Mouse (Mus musculus): ENCODE results near the gene Cym. TPM values are rescaled to one million over a fixed set of nuclear protein-coding genes. Genes with fewer than 3 reads are reported as not detected.

The Cym gene
- total and polyA plus RNA-seq, 2 experiments from 2014 or later: not detected

DNA sequence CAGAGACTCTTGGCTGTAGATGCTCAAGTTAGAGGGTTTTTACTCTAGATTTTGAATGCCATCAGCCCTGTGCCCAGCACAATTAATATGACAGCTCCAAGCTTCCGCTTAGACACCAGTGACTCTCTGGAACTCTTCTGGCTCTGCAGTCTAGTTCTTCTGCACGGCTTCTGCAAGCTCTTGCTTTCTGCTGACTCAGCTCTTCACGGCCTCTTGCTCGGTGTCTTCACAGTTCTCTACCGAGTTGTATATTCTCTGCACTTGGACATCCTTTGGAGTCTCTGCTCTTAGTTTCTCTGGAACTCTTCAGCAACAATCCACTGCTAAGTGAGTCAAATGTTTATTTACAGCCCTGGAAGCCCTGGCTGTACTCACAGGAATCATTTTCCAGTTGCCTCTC, 32.4 kb upstream of the Cym start:
- no peak overlapping the region for H3K4me2 ChIP-seq (ENCODE audit: low read depth)
- H3K27me3 ChIP-seq (ENCODE audit: insufficient read depth, low read length): no peaks in the 10 kb centered on the region
- no peaks in the 10 kb centered on the region for H3K4me1 ChIP-seq (ENCODE audit: insufficient read depth)
- no peak overlapping the region for H3K9ac ChIP-seq
- H3K36me3 ChIP-seq (ENCODE audit: insufficient read depth): no peaks in the 10 kb centered on the region
- H3K9me3 ChIP-seq (ENCODE audit: low read length): no peaks in the 10 kb centered on the region
- DNase-seq (no peak), ATAC-seq (no peak)
- H3K27ac ChIP-seq (ENCODE audit: low read depth, low read length): no peak overlapping the region
- 86% methylated on average over 5 of the region's 5 CpGs for WGBS
- no peak for TF ChIP-seq CTCF (IDR thresholded peaks at IDR 0.05; ENCODE audit: low read depth)
- H3K4me3 ChIP-seq (ENCODE audit: low read depth, low read length): no peak overlapping the region

DNA sequence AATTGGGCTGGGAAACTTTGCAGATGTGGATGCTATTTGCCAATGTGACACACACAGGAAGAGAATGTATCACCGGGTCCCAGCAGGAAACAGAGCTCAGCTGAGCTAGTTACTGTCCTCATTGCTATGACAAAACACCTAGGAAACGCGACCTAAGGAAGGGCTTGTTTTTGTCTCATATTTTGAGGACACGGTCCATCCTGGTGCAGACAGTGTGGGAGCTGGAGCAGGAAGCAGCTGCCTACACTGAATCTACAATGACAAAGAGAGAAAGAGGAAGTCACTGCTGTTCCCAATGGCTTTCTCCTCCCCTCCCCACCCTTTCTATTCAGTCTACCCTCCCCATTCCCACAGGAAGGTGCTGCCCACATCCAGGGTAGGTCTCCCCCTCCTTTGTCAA, 30.5 kb upstream of the Cym start:
- Histone ChIP-seq H3K4me3 (ENCODE audit: low read depth, low read length) (no peak overlapping the region), H3K9me3 (ENCODE audit: low read length) (no peaks in the 10 kb centered on the region), H3K27ac (ENCODE audit: low read depth, low read length) (no peak overlapping the region), H3K27me3 (ENCODE audit: insufficient read depth, low read length) (no peaks in the 10 kb centered on the region), H3K4me1 (ENCODE audit: insufficient read depth) (no peaks in the 10 kb centered on the region), H3K36me3 (ENCODE audit: insufficient read depth) (no peaks in the 10 kb centered on the region), H3K4me2 (ENCODE audit: low read depth) (no peak overlapping the region), H3K9ac (no peak overlapping the region)
- 79% methylated on average over 4 of the region's 4 CpGs for WGBS
- DNase-seq: no peak
- ATAC-seq: no peak
- no peak for TF ChIP-seq CTCF (IDR thresholded peaks at IDR 0.05; ENCODE audit: low read depth)

DNA sequence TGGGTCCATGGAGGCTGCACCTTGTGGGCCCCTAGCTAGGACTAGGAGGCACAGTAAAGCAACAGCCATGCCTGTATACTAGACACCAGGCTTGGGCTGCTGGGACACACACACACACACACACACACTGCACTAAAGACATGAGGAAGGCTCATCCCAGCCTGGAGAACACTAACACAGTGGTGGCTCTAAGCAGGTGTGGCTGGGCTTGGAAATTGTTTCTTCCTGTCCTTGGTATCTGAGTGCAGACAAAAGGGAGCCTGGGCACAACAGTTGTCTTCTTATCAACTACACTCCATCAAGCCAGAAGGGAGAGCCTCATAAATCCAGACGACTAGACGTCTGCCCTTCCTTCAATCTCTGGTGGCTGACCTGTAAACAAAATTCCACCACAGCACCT, 28.8 kb upstream of the Cym start:
- Histone ChIP-seq H3K4me2 (ENCODE audit: low read depth) (no peak overlapping the region), H3K9ac (no peak overlapping the region), H3K9me3 (ENCODE audit: low read length) (no peaks in the 10 kb centered on the region), H3K27me3 (ENCODE audit: insufficient read depth, low read length) (no peaks in the 10 kb centered on the region), H3K27ac (ENCODE audit: low read depth, low read length) (no peak overlapping the region), H3K4me3 (ENCODE audit: low read depth, low read length) (no peak overlapping the region), H3K4me1 (ENCODE audit: insufficient read depth) (no peaks in the 10 kb centered on the region), H3K36me3 (ENCODE audit: insufficient read depth) (no peaks in the 10 kb centered on the region)
- no peak for ATAC-seq
- whole genome bisulfite sequencing: 80% methylated on average over 2 of the region's 2 CpGs
- no peak for DNase-seq
- no peak for TF ChIP-seq CTCF (IDR thresholded peaks at IDR 0.05; ENCODE audit: low read depth)

DNA sequence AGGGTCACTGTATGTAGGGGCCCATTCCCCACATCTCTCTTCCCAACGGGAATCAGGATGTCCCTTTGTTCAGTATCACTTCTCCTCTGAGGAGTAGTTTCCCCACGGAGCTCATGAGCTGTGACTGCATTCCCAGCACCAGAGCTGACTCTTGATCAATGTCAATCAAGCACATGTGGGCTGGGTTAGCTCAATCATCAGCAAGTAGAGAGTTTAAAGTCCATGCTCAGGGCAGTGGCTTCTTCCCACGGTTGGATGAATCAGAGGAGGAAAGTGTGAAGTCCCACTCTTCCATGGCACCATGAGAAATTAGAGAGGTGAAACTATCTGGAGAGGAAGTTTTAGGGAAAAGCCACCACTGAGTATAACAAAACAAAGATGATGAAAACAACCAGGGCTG, 27.5 kb upstream of the Cym start:
- no peak for ATAC-seq
- WGBS: 65% methylated on average over 3 of the region's 3 CpGs
- TF ChIP-seq CTCF (IDR thresholded peaks at IDR 0.05; ENCODE audit: low read depth): no peak

DNA sequence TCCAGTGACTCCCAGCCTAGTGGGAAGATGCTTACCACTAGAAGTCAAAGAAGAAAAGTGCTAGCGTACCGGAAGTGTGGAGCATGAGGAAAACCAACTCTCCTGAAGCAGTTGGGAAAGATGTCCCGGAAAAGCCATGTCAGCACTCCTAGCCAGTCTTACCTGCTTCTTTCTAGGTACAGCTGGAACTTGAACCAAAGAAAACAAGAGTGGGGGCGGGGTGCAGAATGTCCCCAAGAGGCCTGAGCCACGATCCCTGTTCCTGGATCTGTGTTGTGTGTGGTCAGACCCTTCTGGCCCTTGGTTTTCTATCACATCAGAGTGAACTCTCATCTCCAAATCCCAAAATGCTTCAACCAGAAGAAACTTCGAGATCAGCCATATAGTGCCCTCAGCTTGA, 25.3 kb upstream of the Cym start:
- H3K9me3 ChIP-seq (ENCODE audit: low read length): no peaks in the 10 kb centered on the region
- no peak overlapping the region for H3K27ac ChIP-seq (ENCODE audit: low read depth, low read length)
- TF ChIP-seq CTCF (IDR thresholded peaks at IDR 0.05; ENCODE audit: low read depth): no peak
- H3K4me3 ChIP-seq (ENCODE audit: low read depth, low read length): no peak overlapping the region
- DNase-seq: no peak
- no peak for ATAC-seq
- no peaks in the 10 kb centered on the region for H3K4me1 ChIP-seq (ENCODE audit: insufficient read depth)
- H3K9ac ChIP-seq: no peak overlapping the region
- no peaks in the 10 kb centered on the region for H3K36me3 ChIP-seq (ENCODE audit: insufficient read depth)
- no peaks in the 10 kb centered on the region for H3K27me3 ChIP-seq (ENCODE audit: insufficient read depth, low read length)
- 77% methylated on average over 6 of the region's 6 CpGs for WGBS
- no peak overlapping the region for H3K4me2 ChIP-seq (ENCODE audit: low read depth)

More for the DNA sequence above, 27.5 kb upstream of the Cym start:
- Histone ChIP-seq H3K27ac (ENCODE audit: low read depth, low read length) (no peak overlapping the region), H3K9ac (no peak overlapping the region), H3K4me2 (ENCODE audit: low read depth) (no peak overlapping the region), H3K4me3 (ENCODE audit: low read depth, low read length) (no peak overlapping the region), H3K36me3 (ENCODE audit: insufficient read depth) (no peaks in the 10 kb centered on the region), H3K9me3 (ENCODE audit: low read length) (no peaks in the 10 kb centered on the region), H3K4me1 (ENCODE audit: insufficient read depth) (no peaks in the 10 kb centered on the region), H3K27me3 (ENCODE audit: insufficient read depth, low read length) (no peaks in the 10 kb centered on the region)
- no peak for DNase-seq

DNA sequence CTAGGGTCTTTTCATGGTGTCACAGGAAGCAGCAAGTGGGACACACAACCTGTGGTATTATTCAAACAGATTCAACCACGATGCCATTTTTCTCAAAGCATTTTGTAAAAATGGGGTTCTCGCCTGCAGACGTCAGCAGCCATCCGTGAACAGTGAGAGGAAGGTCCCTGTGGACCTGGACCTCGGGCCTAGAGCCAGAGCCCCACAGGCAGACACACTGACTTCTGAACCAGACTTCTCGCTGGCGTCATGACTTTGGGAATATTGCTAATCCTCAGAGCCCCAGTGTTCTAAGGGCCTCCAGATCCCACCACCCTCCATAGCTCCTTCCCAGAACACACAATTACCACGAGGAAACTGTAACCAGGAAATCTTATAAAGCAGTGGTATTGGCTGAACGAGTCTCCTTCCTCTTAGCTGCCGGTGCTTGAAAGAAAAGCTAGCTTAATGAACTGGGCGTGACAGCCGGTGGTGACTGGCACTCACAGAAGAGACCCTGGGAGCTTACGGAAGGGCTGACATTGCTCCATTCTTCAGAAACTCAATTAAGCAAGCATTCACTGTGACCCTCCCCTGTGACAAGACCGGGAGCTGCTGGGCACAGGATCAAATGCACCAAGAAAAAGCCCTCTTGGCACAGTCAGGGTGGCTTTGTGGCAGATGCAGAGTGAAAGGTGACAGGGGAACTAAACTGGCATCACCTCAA, 20.0 kb upstream of the Cym start:
- Histone ChIP-seq H3K9ac (no peak overlapping the region), H3K27ac (ENCODE audit: low read depth, low read length) (no peak overlapping the region), H3K4me1 (ENCODE audit: insufficient read depth) (peaks cover 3% of the 10 kb centered on the region; the same call in 1 of the 2 replicates), H3K9me3 (ENCODE audit: low read length) (no peaks in the 10 kb centered on the region), H3K4me3 (ENCODE audit: low read depth, low read length) (no peak overlapping the region), H3K4me2 (ENCODE audit: low read depth) (no peak overlapping the region), H3K36me3 (ENCODE audit: insufficient read depth) (no peaks in the 10 kb centered on the region), H3K27me3 (ENCODE audit: insufficient read depth, low read length) (no peaks in the 10 kb centered on the region)
- WGBS: 12% methylated on average over 14 of the region's 14 CpGs
- ATAC-seq: peak; percentile 76
- TF ChIP-seq CTCF (IDR thresholded peaks at IDR 0.05; ENCODE audit: low read depth): no peak
- DNase-seq: peak; percentile 26

DNA sequence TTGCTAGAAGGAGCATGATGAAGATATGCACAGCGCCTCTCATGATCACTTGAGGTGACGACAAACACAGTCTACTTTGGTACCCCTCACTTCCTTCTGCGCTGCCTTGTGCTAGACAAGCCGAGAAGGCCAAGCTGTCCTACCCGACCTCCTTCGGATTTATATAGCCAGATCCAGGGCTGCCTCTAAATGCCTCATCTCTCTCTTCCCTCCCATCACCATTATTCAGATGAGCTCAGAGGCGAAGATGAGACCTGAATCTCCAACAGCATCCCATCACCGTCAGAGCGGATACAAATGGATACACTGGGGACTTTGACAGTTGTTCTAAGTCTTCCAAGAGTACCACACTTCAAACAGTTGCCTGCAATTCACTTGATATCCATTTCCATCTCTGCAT, 18.1 kb upstream of the Cym start, which contains the start of gene Prok1:
Prok1 (minus strand) TSS at position 101 of the 400 bp plus-strand sequence.
- peaks cover 3% of the 10 kb centered on the region; the same call in 1 of the 2 replicates for H3K4me1 ChIP-seq (ENCODE audit: insufficient read depth)
- H3K27me3 ChIP-seq (ENCODE audit: insufficient read depth, low read length): no peaks in the 10 kb centered on the region
- ATAC-seq (no peak), DNase-seq (no peak)
- no peaks in the 10 kb centered on the region for H3K36me3 ChIP-seq (ENCODE audit: insufficient read depth)
- no peaks in the 10 kb centered on the region for H3K9me3 ChIP-seq (ENCODE audit: low read length)
- H3K4me2 ChIP-seq (ENCODE audit: low read depth): no peak within 1 kb of the TSS
- no peak for TF ChIP-seq CTCF (IDR thresholded peaks at IDR 0.05; ENCODE audit: low read depth)
- H3K4me3 ChIP-seq (ENCODE audit: low read depth, low read length): no peak within 1 kb of the TSS
- 92% methylated on average over 9 of the region's 9 CpGs for WGBS
- no peak within 1 kb of the TSS for H3K9ac ChIP-seq
- H3K27ac ChIP-seq (ENCODE audit: low read depth, low read length): no peak within 1 kb of the TSS
